Mouse (Mus musculus): ENCODE results near the gene Fgd2. TPM values are rescaled to one million over a fixed set of nuclear protein-coding genes. Genes with fewer than 3 reads are reported as not detected.

Gene Fgd2
- polyA plus RNA-seq, 1 experiment from 2014 or later: 5.0 TPM

Other genes starting within 250 kb of the Fgd2 start
- 4.4 and 5.3 TPM in 2 replicates for gene Rab44, start 246.8 kb upstream of the Fgd2 start, polyA plus RNA-seq (2015; fragmentation: Nextera tagmentation; extraction: Ambion mirVana)
- 0.27 and 0.34 TPM in 2 replicates for gene Cpne5, start 122.7 kb upstream of the Fgd2 start, polyA plus RNA-seq (2015; fragmentation: Nextera tagmentation; extraction: Ambion mirVana)
- 117 and 120 TPM in 2 replicates for gene Ppil1, start 96.7 kb upstream of the Fgd2 start, polyA plus RNA-seq (2015; fragmentation: Nextera tagmentation; extraction: Ambion mirVana)
- gene BC004004, start 92.1 kb upstream of the Fgd2 start, polyA plus RNA-seq (2015; fragmentation: Nextera tagmentation; extraction: Ambion mirVana): 54.2 and 55.3 TPM in 2 replicates
- gene Pi16, start 43.2 kb upstream of the Fgd2 start, polyA plus RNA-seq (2015; fragmentation: Nextera tagmentation; extraction: Ambion mirVana): 0.30 and 0.32 TPM in 2 replicates
- 55.2 and 64.0 TPM in 2 replicates for gene Mtch1, start 13.0 kb upstream of the Fgd2 start, polyA plus RNA-seq (2015; fragmentation: Nextera tagmentation; extraction: Ambion mirVana)
- 105 and 110 TPM in 2 replicates for gene Pim1, start 129.8 kb downstream of the Fgd2 start, polyA plus RNA-seq (2015; fragmentation: Nextera tagmentation; extraction: Ambion mirVana)
- gene Gm17657, start 188.7 kb downstream of the Fgd2 start, polyA plus RNA-seq (2015; fragmentation: Nextera tagmentation; extraction: Ambion mirVana): not detected in 2 replicates
- gene Tbc1d22b, start 188.9 kb downstream of the Fgd2 start, polyA plus RNA-seq (2015; fragmentation: Nextera tagmentation; extraction: Ambion mirVana): 3.2 and 4.9 TPM in 2 replicates
- 0.23 TPM in 2 replicates for gene Tmem217, start 191.5 kb downstream of the Fgd2 start, polyA plus RNA-seq (2015; fragmentation: Nextera tagmentation; extraction: Ambion mirVana)